Mouse (Mus musculus) erythroid progenitor cell, adult 5-6 weeks (primary cell): Measurements from ENCODE around the gene Mpzl1. TPM values are rescaled to one million over a fixed set of nuclear protein-coding genes. Genes with fewer than 3 reads are reported as not detected.
A peak's percentile ranks its signal among the peaks of the same experiment; 100 is the strongest.
"Not testable (repeated sequence)": the region's sequence is repeated elsewhere in the genome, so short reads cannot be mapped to it uniquely, and the experiment has no call there.

Experiments
- ATAC-seq: replicated peaks from 2 replicates; pipeline ENCODE4 v1.8.0; 2016; ENCODE audit warnings: moderate number of reproducible peaks, mild to moderate bottlenecking, moderate TSS enrichment, inconsistent platforms; ENCODE audit not compliant: poor library complexity, low FRiP score, severe bottlenecking
- total RNA-seq, 2 experiments: library from RNA; stranded (forward) in 1 of 2; stranded (reverse) in 1 of 2; fragments of 150-400 nt in 1 of 2; fragments of 186-747, 209-891 nt in 1 of 2; gene quantifications; 2 replicates each; pipeline versions ENCODE4 v1.2.3 to v1.2.4; 2015 to 2017; ENCODE audit warnings: low replicate concordance in 2 of 2

Mpzl1 gene
- 2.9 and 31.0 TPM in 2 replicates for total RNA-seq (2015; ENCODE audit: low replicate concordance)
- total RNA-seq (2017; ENCODE audit: low replicate concordance): 3.0 TPM in 1 of 2 replicates, not detected in the other

GRCm38 (mm10) chr1:165634151-165634884 is at the start of gene Mpzl1:
Gene Mpzl1 (minus strand): TSS chr1:165634538.
- ATAC-seq: peak; percentile 100

GRCm38 (mm10) chr1:165682056-165682853 is 47.9 kb upstream of the Mpzl1 start:
- no peak for ATAC-seq

GRCm38 (mm10) chr1:165681045-165681794 is 46.9 kb upstream of the Mpzl1 start:
- no peak for ATAC-seq

- ATAC-seq: not testable (repeated sequence)
Observed at GRCm38 (mm10) chr1:165680086-165680485, 45.7 kb upstream of the Mpzl1 start.

- ATAC-seq: no peak
Observed at GRCm38 (mm10) chr1:165679618-165679997, 45.3 kb upstream of the Mpzl1 start.

- ATAC-seq: no peak
Observed at GRCm38 (mm10) chr1:165678861-165679617, 44.7 kb upstream of the Mpzl1 start.

GRCm38 (mm10) chr1:165677558-165677957 is 43.2 kb upstream of the Mpzl1 start:
- no peak for ATAC-seq

- no peak for ATAC-seq
Observed at GRCm38 (mm10) chr1:165676993-165677392, 42.7 kb upstream of the Mpzl1 start.

- no peak for ATAC-seq
Observed at GRCm38 (mm10) chr1:165675167-165675566, 40.8 kb upstream of the Mpzl1 start.

GRCm38 (mm10) chr1:165672355-165672754 is 38.0 kb upstream of the Mpzl1 start:
- no peak for ATAC-seq

GRCm38 (mm10) chr1:165670056-165670455 is 35.7 kb upstream of the Mpzl1 start:
- ATAC-seq: no peak

- no peak for ATAC-seq
Observed at GRCm38 (mm10) chr1:165668904-165669303, 34.6 kb upstream of the Mpzl1 start.

- no peak for ATAC-seq
Observed at GRCm38 (mm10) chr1:165667380-165667779, 33.0 kb upstream of the Mpzl1 start.

GRCm38 (mm10) chr1:165666944-165667343 is 32.6 kb upstream of the Mpzl1 start:
- no peak for ATAC-seq

- no peak for ATAC-seq
Observed at GRCm38 (mm10) chr1:165665758-165666157, 31.4 kb upstream of the Mpzl1 start.

GRCm38 (mm10) chr1:165663277-165663676 is 28.9 kb upstream of the Mpzl1 start:
- no peak for ATAC-seq

- no peak for ATAC-seq
Observed at GRCm38 (mm10) chr1:165662426-165663192, 28.3 kb upstream of the Mpzl1 start.

GRCm38 (mm10) chr1:165661725-165662124 is 27.4 kb upstream of the Mpzl1 start:
- ATAC-seq: no peak

GRCm38 (mm10) chr1:165661191-165661590 is 26.9 kb upstream of the Mpzl1 start:
- no peak for ATAC-seq
